Comparison of ENCODE assay signal across 14 mouse cellular contexts in the genomic region with DNA sequence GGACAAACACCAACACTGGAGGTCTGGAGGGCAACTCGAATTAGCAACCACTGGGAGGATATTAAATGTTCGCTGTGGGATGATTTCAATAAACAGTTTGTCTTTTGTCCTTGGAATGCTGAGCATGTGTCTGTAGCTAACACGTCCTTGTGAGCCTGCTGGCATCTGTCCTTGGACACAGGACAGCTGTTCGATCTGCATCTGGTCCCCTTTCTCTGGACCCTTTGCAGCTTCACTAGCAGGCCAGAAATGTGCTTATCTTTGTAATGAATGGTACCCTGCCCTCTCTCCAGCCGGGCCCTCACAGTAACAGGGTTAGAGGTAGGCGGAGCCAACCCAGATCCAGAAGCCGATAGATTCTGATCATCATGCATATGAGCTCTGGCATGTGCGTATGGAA. TPM values are rescaled to one million over a fixed set of nuclear protein-coding genes. Genes with fewer than 3 reads are reported as not detected.
DNase-seq lines count a peak whose midpoint lies in the region; ATAC-seq and TF ChIP-seq lines count a peak whose summit lies in the region.
"Had no signal": no experiment of that assay in that cellular context is flagged by ENCODE, and none has a peak within 500 bp of the region (broad histone marks: within the 10 kb centered on the region; RNA-seq: fewer than 3 reads in every experiment).

No protein-coding gene starts in this region.

- no peak for DNase-seq in hindbrain, postnatal 0 days (ENCODE audit: low spot score)
- DNase-seq in hindbrain, embryonic 10.5 days (ENCODE audit: low spot score): no peak
- DNase-seq in lung, embryonic 14.5 days: peak; percentile 92
- no peak for DNase-seq in lung, adult 2 months
- peak; percentile 48 for DNase-seq in kidney, postnatal 14 days
- DNase-seq in lung, postnatal 25 days (ENCODE audit: low spot score): peak; percentile 34
- no peak for DNase-seq in retina, postnatal 1 day
- DNase-seq: cerebellum, postnatal 36 days; heart, adult 18-20 months; heart, postnatal 14 days had no signal

- 0 out of 2 replicates have a peak overlapping the region, but pooled peaks have one; percentile 14 for H3K9ac ChIP-seq in hindbrain, postnatal 0 days (replicated peaks; ENCODE audit: low read length)
- H3K9ac ChIP-seq in lung, embryonic 14.5 days: no peak overlapping the region; the same call in 1 of the 2 replicates
- H3K9ac ChIP-seq: embryonic facial prominence, embryonic 15.5 days had no signal

- TF ChIP-seq POLR2A in lung, adult 2 months (IDR thresholded peaks at IDR 0.05; ENCODE audit: borderline replicate concordance, extremely low read depth, low read depth, low read length): no peak

- H3K4me3 ChIP-seq in hindbrain, postnatal 0 days (ENCODE audit: low read length): no peak overlapping the region
- no peak overlapping the region for H3K4me3 ChIP-seq in hindbrain, embryonic 10.5 days
- H3K4me3 ChIP-seq in lung, embryonic 14.5 days (ENCODE audit: low read depth, low read length): no peak overlapping the region
- no peak overlapping the region for H3K4me3 ChIP-seq in lung, adult 2 months (replicated peaks; ENCODE audit: extremely low read depth, low read depth, low read length)
- H3K4me3 ChIP-seq: embryonic facial prominence, embryonic 15.5 days; megakaryocyte, embryonic 14.5 days had no signal

- TF ChIP-seq CTCF in hindbrain, postnatal 0 days (IDR thresholded peaks at IDR 0.05; ENCODE audit: low read depth): no peak
- TF ChIP-seq CTCF in lung, embryonic 14.5 days (IDR thresholded peaks at IDR 0.05; ENCODE audit: low read depth): no peak
- TF ChIP-seq CTCF in lung, adult 2 months (IDR thresholded peaks at IDR 0.05; ENCODE audit: insufficient read depth, low read length): no peak

- no peak overlapping the region for H3K4me2 ChIP-seq in hindbrain, postnatal 0 days (ENCODE audit: low read depth, low read length)
- no peak overlapping the region; the same call in 1 of the 2 replicates for H3K4me2 ChIP-seq in lung, embryonic 14.5 days
- H3K4me2 ChIP-seq: embryonic facial prominence, embryonic 15.5 days had no signal

- no peaks in the 10 kb centered on the region for H3K4me1 ChIP-seq in hindbrain, postnatal 0 days (ENCODE audit: insufficient read depth, low read length)
- 0 out of 2 replicates have a peak, but pooled peaks cover 9% of the 10 kb centered on the region for H3K4me1 ChIP-seq in hindbrain, embryonic 10.5 days (replicated peaks)
- H3K4me1 ChIP-seq in lung, embryonic 14.5 days (ENCODE audit: insufficient read depth): no peaks in the 10 kb centered on the region
- H3K4me1 ChIP-seq in lung, adult 2 months (ENCODE audit: control insufficient read depth, insufficient read depth, low read length): no peaks in the 10 kb centered on the region
- H3K4me1 ChIP-seq: embryonic facial prominence, embryonic 15.5 days; megakaryocyte, embryonic 14.5 days had no signal

- H3K27ac ChIP-seq in hindbrain, postnatal 0 days: no peak overlapping the region; the same call in 1 of the 2 replicates
- no peak overlapping the region for H3K27ac ChIP-seq in hindbrain, embryonic 10.5 days
- H3K27ac ChIP-seq in lung, embryonic 14.5 days (ENCODE audit: low read depth): peak overlapping the region; percentile 55; the same call in 1 of the 2 replicates
- H3K27ac ChIP-seq: embryonic facial prominence, embryonic 15.5 days had no signal

- no peaks in the 10 kb centered on the region for H3K36me3 ChIP-seq in hindbrain, postnatal 0 days (ENCODE audit: insufficient read depth, low read length)
- no peaks in the 10 kb centered on the region for H3K36me3 ChIP-seq in hindbrain, embryonic 10.5 days
- no peaks in the 10 kb centered on the region for H3K36me3 ChIP-seq in lung, embryonic 14.5 days (ENCODE audit: insufficient read depth)
- H3K36me3 ChIP-seq: embryonic facial prominence, embryonic 15.5 days had no signal

- H3K27me3 ChIP-seq in hindbrain, postnatal 0 days (ENCODE audit: insufficient read depth, low read length): no peaks in the 10 kb centered on the region
- no peaks in the 10 kb centered on the region for H3K27me3 ChIP-seq in hindbrain, embryonic 10.5 days (ENCODE audit: insufficient read depth, poor library complexity, severe bottlenecking)
- H3K27me3 ChIP-seq in lung, embryonic 14.5 days (ENCODE audit: insufficient read depth, low read length): no peaks in the 10 kb centered on the region
- H3K27me3 ChIP-seq: embryonic facial prominence, embryonic 15.5 days had no signal

- H3K9me3 ChIP-seq in hindbrain, postnatal 0 days (ENCODE audit: low read length): no peaks in the 10 kb centered on the region
- no peaks in the 10 kb centered on the region for H3K9me3 ChIP-seq in hindbrain, embryonic 10.5 days
- H3K9me3 ChIP-seq in lung, embryonic 14.5 days (ENCODE audit: low read depth, low read length): no peaks in the 10 kb centered on the region
- H3K9me3 ChIP-seq: embryonic facial prominence, embryonic 15.5 days had no signal

- no peak for ATAC-seq in hindbrain, postnatal 0 days
- peak; percentile 93 for ATAC-seq in lung, embryonic 14.5 days (ENCODE audit: insufficient read depth)
- ATAC-seq in megakaryocyte, adult 5-6 weeks (ENCODE audit: poor library complexity, severe bottlenecking): no peak

- WGBS in hindbrain, postnatal 0 days: 53% methylated on average over 8 of the region's 8 CpGs
- 79% methylated on average over 8 of the region's 8 CpGs for WGBS in hindbrain, embryonic 10.5 days
- WGBS in lung, embryonic 14.5 days: 19% methylated on average over 8 of the region's 8 CpGs
- WGBS in lung, adult 2 months: 47% methylated on average over 8 of the region's 8 CpGs

RNA-seq across cellular contexts. Expression of gene Tmem150c, which starts 32.3 kb away (rescaled TPM):
- total RNA-seq in hindbrain, postnatal 0 days (2014; rRNA removed): 48.6 and 59.5 TPM in 2 replicates
- 32.7 and 33.5 TPM in 2 replicates for polyA plus RNA-seq in hindbrain, postnatal 0 days (2015; fragmentation: Nextera tagmentation; extraction: Ambion mirVana)
- polyA plus RNA-seq in hindbrain, embryonic 10.5 days (2016; fragmentation: Nextera tagmentation; extraction: Ambion mirVana): 3.2 and 3.8 TPM in 2 replicates
- 3.3 and 5.0 TPM in 2 replicates for polyA plus RNA-seq in lung, embryonic 14.5 days (2014; fragmentation: Nextera tagmentation; extraction: Ambion mirVana)
- 2.2 and 2.8 TPM in 2 replicates for polyA plus RNA-seq in lung, adult 2 months (2012; rRNA removed)
- total RNA-seq in megakaryocyte, adult 5-6 weeks (2015): 0.18 TPM in 1 of 2 replicates, not detected in the other
- total RNA-seq in megakaryocyte, adult 5-6 weeks (2017): not detected in 2 replicates
- total RNA-seq: liver, adult 2 months had no signal

Comparison
In these comparisons a context has a peak if more than half of its experiments do, and no peak if none do; other contexts are left out.
1. DNase-seq: peak in lung, embryonic 14.5 days (single experiment), kidney, postnatal 14 days (single experiment) and lung, postnatal 25 days (single experiment); none in hindbrain, postnatal 0 days (single experiment), hindbrain, embryonic 10.5 days (single experiment), lung, adult 2 months (single experiment) and retina, postnatal 1 day (single experiment).